Mouse (Mus musculus) myocyte (in vitro differentiated cells): ENCODE measurements at regions not wholly inside any gene's neighbourhood (a gene's known extent, or its start where the extent isn't known, plus 50 kb on each side); places are given as distances from the start of the nearest gene placed in this dataset.

Experiments used
- CEBPB ChIP-seq: IDR thresholded peaks from 2 replicates; pipeline ENCODE4 v1.6.1; 2011; ENCODE audit warnings: mild to moderate bottlenecking, moderate library complexity; ENCODE audit not compliant: poor library complexity, insufficient read depth, severe bottlenecking
- E2F4 ChIP-seq: IDR thresholded peaks from one replicate; pipeline ENCODE4 v1.6.1; 2011; ENCODE audit warnings: mild to moderate bottlenecking, control low read depth, moderate library complexity; ENCODE audit not compliant: insufficient read depth
- MAX ChIP-seq: IDR thresholded peaks from one replicate; pipeline ENCODE4 v1.6.1; 2011; ENCODE audit warnings: low read depth, mild to moderate bottlenecking, control low read depth
- MYOD1 ChIP-seq, 3 experiments: IDR thresholded peaks; one replicate each; pipeline ENCODE4 v1.6.1; 2011; ENCODE audit warnings: control low read depth in 2 of 3, low read depth in 2 of 3, mild to moderate bottlenecking in 2 of 3, moderate library complexity in 1 of 3; ENCODE audit not compliant: insufficient read length in 2 of 3, control insufficient read depth in 1 of 3
- MYOG ChIP-seq, 3 experiments: IDR thresholded peaks; one replicate each; pipeline ENCODE4 v1.6.1; 2011; ENCODE audit warnings: control low read depth in 2 of 3, low read depth in 2 of 3, mild to moderate bottlenecking in 2 of 3; ENCODE audit not compliant: insufficient read length in 2 of 3, control insufficient read depth in 1 of 3, insufficient read depth in 1 of 3
- POLR2A ChIP-seq: IDR thresholded peaks from one replicate; pipeline ENCODE4 v1.6.1; 2011; ENCODE audit warnings: low read depth, mild to moderate bottlenecking, control low read depth, moderate library complexity; ENCODE audit not compliant: insufficient read length
- POLR2AphosphoS2 ChIP-seq: IDR thresholded peaks from one replicate; pipeline ENCODE4 v1.6.1; 2011; ENCODE audit warnings: low read depth, control low read depth; ENCODE audit not compliant: insufficient read length
- REST ChIP-seq: IDR thresholded peaks from one replicate; pipeline ENCODE4 v1.6.1; 2011; ENCODE audit warnings: mild to moderate bottlenecking, control low read depth, moderate library complexity; ENCODE audit not compliant: insufficient read depth, insufficient read length
- SRF ChIP-seq: IDR thresholded peaks from one replicate; pipeline ENCODE4 v1.6.1; 2011; ENCODE audit warnings: low read depth; ENCODE audit not compliant: control insufficient read depth, insufficient read length
- TCF12 ChIP-seq: IDR thresholded peaks from one replicate; pipeline ENCODE4 v1.6.1; 2011; ENCODE audit warnings: mild to moderate bottlenecking, control low read depth; ENCODE audit not compliant: poor library complexity, insufficient read depth, severe bottlenecking
- TCF3 ChIP-seq: IDR thresholded peaks from one replicate; pipeline ENCODE4 v1.6.1; 2011; ENCODE audit warnings: low read depth, control low read depth; ENCODE audit not compliant: insufficient read length
- USF1 ChIP-seq: IDR thresholded peaks from one replicate; pipeline ENCODE4 v1.6.1; 2011; ENCODE audit warnings: low read depth, mild to moderate bottlenecking, control low read depth, moderate library complexity

DNA sequence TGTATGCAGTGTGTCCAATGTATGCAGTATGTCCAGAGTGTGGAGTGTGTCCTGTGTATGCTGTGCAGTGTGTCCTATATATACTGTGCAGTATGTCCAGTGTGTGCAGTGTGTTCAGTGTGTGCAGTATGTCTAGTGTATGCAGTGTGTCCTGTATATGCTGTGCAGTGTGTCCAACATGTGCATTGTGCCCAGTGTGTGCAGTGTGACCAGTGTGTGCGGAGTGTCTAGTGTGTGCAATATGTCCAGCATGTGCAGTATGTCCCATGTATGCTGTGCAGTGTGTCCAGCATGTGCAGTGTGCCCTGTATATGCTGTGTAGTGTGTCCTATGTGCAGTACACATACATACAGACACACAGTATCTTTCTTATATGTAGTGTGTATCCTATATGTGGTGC, 121.9 kb downstream of the Psmg1 start:
- TF ChIP-seq POLR2AphosphoS2 (no peak), POLR2A (no peak), TCF12 (no peak), MYOD1 (IDR thresholded peaks at IDR 0.05; ENCODE audit: control insufficient read depth in 1 of 3, insufficient read length in 2 of 3, low read depth in 2 of 3) (no peak), E2F4 (no peak), TCF3 (no peak), MYOG (IDR thresholded peaks at IDR 0.05; ENCODE audit: control insufficient read depth in 1 of 3, insufficient read depth in 1 of 3, insufficient read length in 2 of 3, low read depth in 2 of 3) (no peak), MAX (no peak), CEBPB (no peak), USF1 (no peak), REST (no peak), SRF (no peak)
